Mouse (Mus musculus) layer of hippocampus, adult 9-11 months (tissue): ENCODE measurements around the gene Gm43552.
"Not testable (repeated sequence)": the region's sequence is repeated elsewhere in the genome, so short reads cannot be mapped to it uniquely, and the experiment has no call there.

Experiments
- DNase-seq: peaks from one replicate; pipeline ENCODE4 v3.0.0; 2022

Gm43552 gene

GRCm38 (mm10) chr5:65489830-65490229 lies 2.8 kb downstream of the Gm43552 start:
- no peak for DNase-seq

- no peak for DNase-seq
These were observed 3.9 kb downstream of the Gm43552 start for GRCm38 (mm10) chr5:65488725-65489124.

DNA sequence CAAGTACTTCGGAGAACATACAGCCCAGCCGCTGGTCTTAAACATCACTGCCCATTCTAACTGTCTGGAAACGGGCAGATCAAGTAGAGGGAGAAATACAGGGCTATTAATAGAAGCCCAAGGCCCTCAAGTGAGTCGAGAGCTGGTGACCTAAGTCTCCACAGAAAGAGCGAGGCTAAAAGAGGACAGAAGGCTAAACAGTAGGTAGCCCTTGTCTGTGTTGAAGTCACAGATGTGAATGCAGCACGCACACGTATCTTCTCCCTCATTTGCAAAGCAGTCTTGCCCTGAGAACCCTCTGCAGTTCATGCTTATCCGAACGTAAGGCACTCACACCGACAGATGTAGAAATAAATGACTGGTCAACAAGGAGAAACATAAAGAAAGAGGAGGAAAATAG lies 5.3 kb downstream of the Gm43552 start:
- no peak for DNase-seq

DNA sequence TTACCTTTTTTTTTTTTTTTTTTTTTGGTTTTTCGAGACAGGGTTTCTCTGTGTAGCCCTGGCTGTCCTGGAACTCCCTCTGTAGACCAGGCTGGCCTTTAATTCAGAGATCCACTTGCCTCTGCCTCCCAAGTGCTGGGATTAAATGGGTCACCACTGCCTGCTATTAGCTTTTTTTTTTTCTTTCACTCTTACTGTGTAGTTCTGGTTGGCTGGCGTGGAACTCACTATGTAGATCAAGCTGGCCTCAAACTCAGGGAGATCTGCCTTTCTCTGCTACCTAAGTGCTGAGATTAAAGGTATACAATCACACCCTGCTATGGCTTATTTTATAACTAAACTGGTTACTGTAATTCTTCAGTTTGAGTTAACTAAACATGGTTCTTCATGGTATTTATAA lies 6.1 kb downstream of the Gm43552 start:
- no peak for DNase-seq

GRCm38 (mm10) chr5:65482996-65483395 lies 9.6 kb downstream of the Gm43552 start:
- no peak for DNase-seq

GRCm38 (mm10) chr5:65480511-65480910 lies 12.1 kb downstream of the Gm43552 start:
- DNase-seq: no peak

- DNase-seq: no peak
These were observed 12.8 kb downstream of the Gm43552 start for GRCm38 (mm10) chr5:65479681-65480445.

DNA sequence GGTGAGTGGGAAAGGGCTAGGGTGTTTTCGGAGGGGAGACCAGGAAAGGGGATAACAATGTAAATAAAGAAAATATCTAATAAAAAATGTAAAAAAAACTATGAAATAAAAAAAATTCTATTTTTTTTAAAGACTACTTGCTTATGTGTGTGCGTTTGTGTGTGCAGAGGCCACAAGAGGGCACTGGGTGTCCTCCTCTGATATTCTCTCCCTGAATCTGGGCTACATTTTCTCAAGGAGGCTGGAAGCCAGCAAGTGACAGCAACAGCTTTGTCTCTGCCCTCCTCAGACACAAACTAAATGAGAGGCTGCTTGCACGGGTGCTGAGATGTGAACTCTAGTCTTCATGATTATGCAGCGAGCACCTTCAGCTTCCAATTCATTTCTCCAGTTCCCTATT lies 14.4 kb downstream of the Gm43552 start:
- DNase-seq: no peak

DNA sequence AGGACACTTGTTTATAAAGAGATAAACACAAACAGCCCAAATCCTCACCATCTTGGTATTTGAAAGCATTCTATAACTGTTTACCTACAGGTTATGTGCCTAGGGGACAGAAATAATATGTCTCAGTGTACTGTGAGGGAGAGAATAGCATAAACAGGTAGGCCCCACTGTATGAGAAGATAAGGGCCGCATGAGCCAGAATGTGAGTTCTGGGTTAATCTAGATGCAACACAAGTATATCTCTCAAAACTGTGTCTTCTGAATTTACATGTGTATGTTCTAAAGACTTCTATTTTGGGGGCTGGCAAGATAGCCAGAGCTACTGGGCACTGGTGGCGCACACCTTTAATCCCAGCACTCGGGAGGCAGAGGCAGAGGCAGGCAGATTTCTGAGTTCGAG lies 15.9 kb downstream of the Gm43552 start:
- not testable (repeated sequence) for DNase-seq

GRCm38 (mm10) chr5:65475806-65476205 lies 16.8 kb downstream of the Gm43552 start:
- DNase-seq: no peak

- DNase-seq: peak; percentile 42
These were observed 22.9 kb downstream of the Gm43552 start for GRCm38 (mm10) chr5:65469766-65470165.

DNA sequence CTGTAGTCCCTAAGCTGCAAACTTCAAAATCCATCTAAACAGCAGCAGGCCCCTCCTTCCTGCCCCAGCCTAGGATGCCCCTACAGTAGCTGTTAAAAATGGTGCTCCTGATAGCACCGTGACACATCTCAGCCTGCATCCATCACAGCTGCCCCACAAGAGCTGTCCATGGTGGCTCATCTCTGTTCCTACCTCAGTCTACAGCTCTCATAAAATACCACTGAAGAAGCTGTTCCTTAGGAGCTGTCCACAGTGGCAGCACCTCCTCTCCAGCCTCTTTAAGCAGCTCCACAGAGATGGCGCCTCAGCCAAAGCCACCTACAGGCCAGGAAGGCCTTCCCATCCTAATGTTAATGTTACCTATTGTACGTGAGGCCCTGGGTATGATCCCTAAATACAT lies 25.7 kb downstream of the Gm43552 start:
- DNase-seq: no peak

- no peak for DNase-seq
These were observed 32.3 kb downstream of the Gm43552 start for GRCm38 (mm10) chr5:65460361-65460760.

DNA sequence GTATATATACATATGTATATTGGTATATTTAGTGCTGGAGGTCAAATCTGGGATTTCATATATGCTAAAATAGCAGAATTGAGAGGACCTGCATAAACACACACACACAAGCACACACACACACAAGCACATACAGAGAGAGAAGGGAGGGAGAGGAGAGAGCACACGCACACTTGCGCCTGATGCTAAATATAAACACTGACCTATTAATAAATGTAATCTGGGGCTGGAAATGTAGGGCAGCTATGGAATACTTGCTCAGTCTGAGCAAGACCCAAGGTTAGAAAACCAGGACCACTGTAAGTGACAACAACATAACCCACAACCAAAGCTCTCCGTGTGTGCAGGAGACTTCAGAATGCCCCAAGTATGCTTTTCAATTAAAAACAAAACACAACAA lies 33.2 kb downstream of the Gm43552 start:
- no peak for DNase-seq

- no peak for DNase-seq
These were observed 34.8 kb downstream of the Gm43552 start for GRCm38 (mm10) chr5:65457846-65458245.

- DNase-seq: no peak
These were observed 35.4 kb downstream of the Gm43552 start for GRCm38 (mm10) chr5:65457086-65457827.

GRCm38 (mm10) chr5:65454771-65455170 lies 37.9 kb downstream of the Gm43552 start:
- no peak for DNase-seq

DNA sequence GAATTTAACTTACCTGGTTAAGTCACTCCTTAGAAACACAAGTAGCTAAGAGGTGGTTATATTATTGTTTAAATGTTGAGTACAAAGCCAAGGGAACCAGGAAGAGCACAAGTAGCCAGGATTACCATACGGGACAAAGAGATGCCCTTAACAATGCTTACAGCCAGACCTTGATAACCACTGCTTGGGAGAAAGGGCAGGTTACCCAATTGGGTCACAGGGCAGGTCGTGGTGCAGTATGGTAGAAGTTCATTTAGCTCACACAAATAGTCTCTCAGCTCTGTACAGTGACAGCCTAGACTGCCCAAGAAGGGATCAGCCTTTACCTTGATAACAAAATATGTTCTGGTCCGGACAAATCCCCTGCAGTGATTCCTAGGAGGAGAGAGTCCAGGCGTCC lies 43.7 kb downstream of the Gm43552 start:
- DNase-seq: no peak

- no peak for DNase-seq
These were observed 44.8 kb downstream of the Gm43552 start for GRCm38 (mm10) chr5:65447826-65448225.

- no peak for DNase-seq
These were observed 45.9 kb downstream of the Gm43552 start for GRCm38 (mm10) chr5:65446756-65447155.

DNA sequence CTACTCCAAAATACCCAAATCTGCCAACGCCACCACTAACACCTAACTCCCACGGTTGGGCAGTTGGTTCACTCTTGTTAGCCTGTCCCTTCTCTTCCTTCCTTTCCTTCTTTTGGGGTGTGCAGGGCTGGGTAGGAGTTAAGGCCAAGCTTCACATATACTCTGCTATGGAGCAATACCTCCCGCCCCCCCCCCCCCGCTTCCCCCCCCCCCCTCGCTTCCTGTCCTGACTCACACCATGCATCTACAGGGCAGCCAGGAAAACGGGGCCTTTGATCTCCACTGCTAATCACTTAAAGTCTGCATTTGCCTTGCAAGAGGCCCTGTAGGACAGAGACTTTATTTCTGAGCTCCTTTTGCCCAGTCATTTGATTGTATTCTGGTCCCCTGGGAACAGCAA lies 47.7 kb downstream of the Gm43552 start:
- DNase-seq: no peak

DNA sequence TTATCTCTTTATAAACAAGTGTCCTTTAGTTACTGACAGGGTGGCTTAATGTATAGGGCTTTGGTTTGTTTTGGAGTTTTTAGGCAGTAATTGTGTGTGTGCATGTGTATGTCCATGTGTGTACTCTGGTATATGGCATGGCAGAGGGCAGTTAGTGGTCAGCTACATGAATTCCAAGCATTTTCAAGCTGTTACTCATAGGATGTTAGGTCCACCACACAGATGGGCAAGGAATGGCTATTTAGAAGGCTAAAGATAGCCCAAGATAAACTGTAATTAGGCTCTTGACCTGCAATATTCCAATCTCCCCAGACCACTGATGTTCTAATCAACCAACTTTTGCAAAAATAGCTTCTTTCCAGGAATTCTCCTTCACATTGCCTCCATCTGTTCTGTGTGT lies 54.6 kb downstream of the Gm43552 start:
- DNase-seq: no peak

DNA sequence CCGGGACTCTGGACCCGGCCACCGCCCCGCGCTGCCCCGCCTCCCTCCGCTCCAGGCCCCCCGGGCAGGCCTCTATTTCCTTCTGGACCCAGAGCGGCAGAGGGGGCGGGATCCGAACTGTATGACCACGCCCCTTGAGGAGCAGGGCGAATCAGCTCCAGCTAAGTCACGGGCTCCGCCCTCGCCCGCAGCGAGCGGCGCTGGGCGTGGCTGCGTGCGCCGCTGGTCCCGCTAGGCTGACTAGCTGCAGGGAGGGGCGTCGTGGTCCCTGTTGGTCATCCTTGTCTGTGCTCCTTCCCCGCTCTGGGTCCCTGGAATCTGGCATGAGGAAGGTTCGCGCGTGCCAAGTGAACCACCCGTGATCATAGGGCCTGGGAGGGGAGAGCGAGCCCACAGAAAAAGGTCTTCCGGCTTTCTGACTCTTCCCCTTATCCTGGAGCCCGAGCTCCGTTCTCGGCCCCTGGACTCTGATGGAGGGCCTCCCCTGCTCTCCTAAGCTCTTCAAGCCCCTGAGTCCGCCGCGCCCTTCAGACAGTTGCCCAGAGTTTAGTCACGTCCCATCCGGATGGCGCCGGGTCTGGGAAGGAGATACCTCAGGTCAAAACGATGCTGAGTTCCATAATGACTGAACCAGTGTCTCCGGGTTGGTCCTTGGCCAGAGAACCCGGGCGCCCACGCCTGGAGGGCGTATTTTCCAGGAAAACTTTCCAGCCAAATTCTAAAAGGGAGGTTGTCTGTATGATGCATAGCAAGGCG lies 56.6 kb downstream of the Gm43552 start, which contains the start of gene Ugdh:
Gene Ugdh (minus strand): TSS at position 144 of the 756 bp plus-strand sequence.
- DNase-seq: peak; percentile 97
